Mouse (Mus musculus): ENCODE data around the gene Kctd15. TPM values are rescaled to one million over a fixed set of nuclear protein-coding genes. Genes with fewer than 3 reads are reported as not detected.

The Kctd15 gene
- total and polyA plus RNA-seq, 3 experiments: not detected

DNA sequence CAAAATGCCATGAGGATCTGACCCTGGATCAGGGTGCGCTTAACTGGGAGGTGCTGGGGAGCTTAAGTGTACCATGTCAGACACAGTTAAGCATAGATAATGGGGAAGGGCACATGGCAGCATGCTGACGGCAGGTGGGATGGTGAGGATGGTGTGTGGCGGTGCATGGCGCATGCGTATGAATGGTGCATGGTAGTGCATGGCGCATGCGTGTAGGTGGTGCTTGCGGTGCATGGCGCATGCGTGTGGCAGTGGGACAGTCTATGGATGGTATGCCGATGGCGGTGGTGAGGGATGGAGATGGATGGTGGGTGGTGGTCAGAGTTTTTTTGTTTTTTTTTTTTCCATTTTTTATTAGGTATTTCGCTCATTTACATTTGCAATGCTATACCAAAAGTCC, 37.4 kb upstream of the Kctd15 start:
- no peaks in the 10 kb centered on the region for H3K79me2 ChIP-seq (ENCODE audit: control insufficient read depth, insufficient read depth, low read length, poor library complexity)
- H3K4me3 ChIP-seq (ENCODE audit: control insufficient read depth in 1 of 2, insufficient read depth in 1 of 2, low read depth in 2 of 2, low read length in 2 of 2): no peak overlapping the region
- no peaks in the 10 kb centered on the region for H3K36me3 ChIP-seq (ENCODE audit: control insufficient read depth in 1 of 2, insufficient read depth in 2 of 2, low read length in 2 of 2)
- H3K9me3 ChIP-seq (replicated peaks; ENCODE audit: insufficient read depth, low read length): no peaks in the 10 kb centered on the region
- H3K9ac ChIP-seq (ENCODE audit: control insufficient read depth, low read depth, low read length, poor library complexity, severe bottlenecking): no peak overlapping the region
- DNase-seq (ENCODE audit: low read depth, low spot score): no peak
- no peaks in the 10 kb centered on the region for H3K27me3 ChIP-seq (ENCODE audit: control insufficient read depth in 1 of 2, insufficient read depth in 2 of 2, low read length in 2 of 2)
- H3K4me1 ChIP-seq (ENCODE audit: control insufficient read depth in 1 of 2, insufficient read depth in 2 of 2, low read length in 2 of 2): no peaks in the 10 kb centered on the region
- H3K27ac ChIP-seq (ENCODE audit: control insufficient read depth, low read depth, low read length): no peak overlapping the region
- no peak for TF ChIP-seq RCOR1 (IDR thresholded peaks at IDR 0.05; ENCODE audit: low read depth, low read length)
- TF ChIP-seq RAD21 (IDR thresholded peaks at IDR 0.05; ENCODE audit: low read depth, low read length): no peak
- no peak for TF ChIP-seq TCF12 (IDR thresholded peaks at IDR 0.05; ENCODE audit: low read depth, low read length)
- TF ChIP-seq TAL1 (IDR thresholded peaks at IDR 0.05; ENCODE audit: low read length): no peak
- TF ChIP-seq USF1 (IDR thresholded peaks at IDR 0.05; ENCODE audit: low read depth, low read length): no peak
- no peak for TF ChIP-seq BHLHE40 (IDR thresholded peaks at IDR 0.05; ENCODE audit: borderline replicate concordance, low read depth, low read length)
- TF ChIP-seq MYB (IDR thresholded peaks at IDR 0.05; ENCODE audit: low read depth, low read length): no peak
- TF ChIP-seq EP300 (IDR thresholded peaks at IDR 0.05; ENCODE audit: low read depth in 1 of 2, low read length in 2 of 2): no peak
- no peak for TF ChIP-seq TBP (IDR thresholded peaks at IDR 0.05; ENCODE audit: low read depth, low read length)
- TF ChIP-seq MAZ (IDR thresholded peaks at IDR 0.05; ENCODE audit: low read depth, low read length): no peak
- no peak for TF ChIP-seq NRF1 (IDR thresholded peaks at IDR 0.05; ENCODE audit: insufficient read depth, low read depth, low read length, poor library complexity, severe bottlenecking)
- no peak for TF ChIP-seq MAFK (IDR thresholded peaks at IDR 0.05; ENCODE audit: borderline replicate concordance, low read depth, low read length)
- TF ChIP-seq POLR2A (IDR thresholded peaks at IDR 0.05; ENCODE audit: control insufficient read depth in 1 of 2, insufficient read depth in 1 of 2, low read depth in 1 of 2, low read length in 2 of 2, poor library complexity in 1 of 2): no peak
- TF ChIP-seq ETS1 (IDR thresholded peaks at IDR 0.05; ENCODE audit: low read depth, low read length): no peak
- TF ChIP-seq CHD1 (IDR thresholded peaks at IDR 0.05; ENCODE audit: low read depth, low read length): no peak
- no peak for TF ChIP-seq KAT2A (conservative IDR thresholded peaks at IDR 0.05; ENCODE audit: low read depth, low read length)
- no peak for TF ChIP-seq UBTF (IDR thresholded peaks at IDR 0.05; ENCODE audit: borderline replicate concordance, insufficient read depth, low read depth, low read length)
- TF ChIP-seq GABPA (IDR thresholded peaks at IDR 0.05; ENCODE audit: low read depth, low read length): no peak
- no peak for TF ChIP-seq MYC (IDR thresholded peaks at IDR 0.05; ENCODE audit: low read depth, low read length)
- no peak for TF ChIP-seq POLR2AphosphoS2 (IDR thresholded peaks at IDR 0.05; ENCODE audit: low read length)

DNA sequence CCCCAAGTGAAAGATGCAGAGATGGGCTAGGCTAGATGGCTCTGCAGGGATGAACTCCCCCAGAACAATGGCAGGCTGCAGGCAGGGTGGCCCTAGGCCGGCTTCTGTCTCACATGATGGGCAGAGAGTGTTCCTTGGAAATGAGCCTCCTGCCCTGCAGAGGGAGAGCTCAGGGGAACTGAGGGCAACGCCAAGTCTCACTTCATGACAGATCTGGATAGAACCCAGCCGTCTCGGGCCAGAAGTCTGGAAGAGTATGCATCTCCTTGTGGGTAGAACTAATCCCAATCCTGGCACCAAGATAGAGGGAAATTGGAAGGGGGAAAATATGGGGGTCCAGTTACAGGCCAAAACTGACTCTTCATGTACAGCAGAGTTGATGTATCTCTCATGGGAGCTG, 36.5 kb upstream of the Kctd15 start:
- H3K4me1 ChIP-seq (ENCODE audit: control insufficient read depth in 1 of 2, insufficient read depth in 2 of 2, low read length in 2 of 2): no peaks in the 10 kb centered on the region
- H3K4me3 ChIP-seq (ENCODE audit: control insufficient read depth in 1 of 2, insufficient read depth in 1 of 2, low read depth in 2 of 2, low read length in 2 of 2): no peak overlapping the region
- H3K36me3 ChIP-seq (ENCODE audit: control insufficient read depth in 1 of 2, insufficient read depth in 2 of 2, low read length in 2 of 2): no peaks in the 10 kb centered on the region
- H3K27me3 ChIP-seq (ENCODE audit: control insufficient read depth in 1 of 2, insufficient read depth in 2 of 2, low read length in 2 of 2): no peaks in the 10 kb centered on the region
- no peak overlapping the region for H3K9ac ChIP-seq (ENCODE audit: control insufficient read depth, low read depth, low read length, poor library complexity, severe bottlenecking)
- no peaks in the 10 kb centered on the region for H3K9me3 ChIP-seq (replicated peaks; ENCODE audit: insufficient read depth, low read length)
- H3K79me2 ChIP-seq (ENCODE audit: control insufficient read depth, insufficient read depth, low read length, poor library complexity): no peaks in the 10 kb centered on the region
- no peak for DNase-seq (ENCODE audit: low read depth, low spot score)
- H3K27ac ChIP-seq (ENCODE audit: control insufficient read depth, low read depth, low read length): no peak overlapping the region
- no peak for TF ChIP-seq HCFC1 (IDR thresholded peaks at IDR 0.05; ENCODE audit: low read depth, low read length)
- TF ChIP-seq POLR2A (IDR thresholded peaks at IDR 0.05; ENCODE audit: control insufficient read depth in 1 of 2, insufficient read depth in 1 of 2, low read depth in 1 of 2, low read length in 2 of 2, poor library complexity in 1 of 2): no peak
- no peak for TF ChIP-seq CHD1 (IDR thresholded peaks at IDR 0.05; ENCODE audit: low read depth, low read length)
- no peak for TF ChIP-seq USF1 (IDR thresholded peaks at IDR 0.05; ENCODE audit: low read depth, low read length)
- no peak for TF ChIP-seq POLR2AphosphoS2 (IDR thresholded peaks at IDR 0.05; ENCODE audit: low read length)
- no peak for TF ChIP-seq MAFK (IDR thresholded peaks at IDR 0.05; ENCODE audit: borderline replicate concordance, low read depth, low read length)
- TF ChIP-seq UBTF (IDR thresholded peaks at IDR 0.05; ENCODE audit: borderline replicate concordance, insufficient read depth, low read depth, low read length): no peak
- no peak for TF ChIP-seq ZMIZ1 (IDR thresholded peaks at IDR 0.05; ENCODE audit: low read depth, low read length)
- TF ChIP-seq ZNF384 (IDR thresholded peaks at IDR 0.05; ENCODE audit: low read depth, low read length): no peak
